Mouse (Mus musculus) heart, embryonic 11.5 days (tissue): ENCODE measurements around the gene Itga2b. TPM values are rescaled to one million over a fixed set of nuclear protein-coding genes. Genes with fewer than 3 reads are reported as not detected.

Experiments
- ATAC-seq: fragments of 200-750 bp; cut with Nextera tagmentation; replicated peaks from 2 replicates; pipeline ENCODE4 v1.8.0; 2017; ENCODE audit warnings: moderate library complexity; ENCODE audit not compliant: insufficient number of reproducible peaks, low FRiP score, low TSS enrichment
- H3K27ac ChIP-seq: fragments of 300-500 bp; sonication (generic); 2 replicates; pipeline ENCODE4 v1.5.1; 2014; ENCODE audit warnings: mild to moderate bottlenecking, low read depth, low read length
- H3K27me3 ChIP-seq: fragments of 300-500 bp; sonication (generic); 2 replicates; pipeline ENCODE4 v1.6.1; 2014; ENCODE audit warnings: mild to moderate bottlenecking, low read length, mixed read lengths; ENCODE audit not compliant: control insufficient read depth, insufficient read depth
- H3K36me3 ChIP-seq: fragments of 300-500 bp; sonication (generic); 2 replicates; pipeline ENCODE4 v1.6.1; 2014; ENCODE audit warnings: mild to moderate bottlenecking, low read length, moderate library complexity, mixed read lengths; ENCODE audit not compliant: control insufficient read depth, insufficient read depth
- H3K4me1 ChIP-seq: fragments of 300-500 bp; sonication (generic); 2 replicates; pipeline ENCODE4 v1.6.1; 2014; ENCODE audit warnings: low read length; ENCODE audit not compliant: control insufficient read depth, insufficient read depth
- H3K4me2 ChIP-seq: fragments of 300-500 bp; sonication (generic); 2 replicates; pipeline ENCODE4 v1.6.1; 2014; ENCODE audit warnings: mild to moderate bottlenecking, moderate library complexity
- H3K4me3 ChIP-seq: fragments of 300-500 bp; sonication (generic); 2 replicates; pipeline ENCODE4 v1.5.1; 2014; ENCODE audit warnings: low read depth, low read length
- H3K9ac ChIP-seq: fragments of 300-500 bp; sonication (generic); 2 replicates; pipeline ENCODE4 v1.6.1; 2014; ENCODE audit warnings: mild to moderate bottlenecking, low read depth, low read length, moderate library complexity
- H3K9me3 ChIP-seq: fragments of 300-500 bp; sonication (generic); replicated peaks from 2 replicates; pipeline ENCODE4 v1.6.1; 2016; ENCODE audit warnings: low read length; ENCODE audit not compliant: control insufficient read depth
- WGBS: fragments of 180-500 bp; shearing (Covaris S2); extraction: QIAGEN DNeasy Blood & Tissue Kit; methylation state at CpG from one replicate; pipeline ENCODE4 v1.1.7; 2014; ENCODE audit not compliant: insufficient replicate concordance; 5-methylcytosine and 5-hydroxymethylcytosine counted together
- polyA plus RNA-seq: library from polyadenylated mRNA; unstranded; fragments of >200 nt; fragmentation: Nextera tagmentation; extraction: Ambion mirVana; gene quantifications from 2 replicates; pipeline ENCODE4 v1.2.1, GENCODE M21; 2014

Itga2b gene
- 8.5 and 15.8 TPM in 2 replicates for polyA plus RNA-seq

DNA sequence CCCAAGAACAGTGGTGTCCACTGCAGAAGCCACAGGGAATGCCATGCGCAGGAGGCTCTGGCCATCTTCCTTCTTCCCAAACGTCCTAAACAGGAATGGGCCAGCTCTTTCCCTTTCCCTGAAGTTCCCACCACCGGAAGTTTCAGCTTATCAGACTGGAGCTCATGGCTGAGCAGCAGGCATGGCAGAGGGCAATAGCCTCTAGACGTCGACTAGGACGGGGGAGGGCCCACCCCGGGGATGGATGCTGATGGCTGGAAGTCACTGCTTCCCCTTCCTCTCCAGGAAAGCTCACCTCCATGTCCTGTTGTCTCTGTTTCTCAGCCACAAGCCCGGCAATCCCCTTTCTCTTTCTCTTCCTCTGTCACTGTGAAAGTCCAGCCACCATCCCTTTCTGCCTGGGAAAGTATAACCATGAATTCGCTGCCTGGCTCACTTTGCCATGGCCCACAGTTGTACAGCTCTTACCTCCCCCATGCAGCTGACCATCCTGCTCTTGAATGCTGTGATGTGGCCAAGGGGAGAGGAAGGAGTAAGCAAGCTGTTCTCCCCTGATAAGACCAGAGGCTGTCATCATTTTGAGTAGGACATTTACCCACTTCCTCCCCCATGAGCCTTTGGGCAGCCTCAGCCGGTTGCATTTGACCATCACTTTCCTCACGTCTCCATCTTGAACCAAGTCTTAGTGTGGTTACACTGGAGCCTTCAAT is at the start of gene Itga2b:
Gene Itga2b (minus strand): TSS at position 475 of the 710 bp plus-strand sequence.
- H3K4me1 ChIP-seq = peaks cover 19% of the 10 kb centered on the region
- peak within 1 kb of the TSS; percentile 82 for H3K27ac ChIP-seq
- no peaks in the 10 kb centered on the region for H3K36me3 ChIP-seq
- peak within 1 kb of the TSS; percentile 81 for H3K4me2 ChIP-seq
- peak; percentile 75 for ATAC-seq
- peaks cover 2% of the 10 kb centered on the region; the same call in 1 of the 2 replicates for H3K27me3 ChIP-seq
- H3K9me3 ChIP-seq = no peaks in the 10 kb centered on the region
- peak within 1 kb of the TSS; percentile 39; the same call in 1 of the 2 replicates for H3K9ac ChIP-seq
- peak within 1 kb of the TSS; percentile 16 for H3K4me3 ChIP-seq
- WGBS = 37% methylated on average over 11 of the region's 11 CpGs

DNA sequence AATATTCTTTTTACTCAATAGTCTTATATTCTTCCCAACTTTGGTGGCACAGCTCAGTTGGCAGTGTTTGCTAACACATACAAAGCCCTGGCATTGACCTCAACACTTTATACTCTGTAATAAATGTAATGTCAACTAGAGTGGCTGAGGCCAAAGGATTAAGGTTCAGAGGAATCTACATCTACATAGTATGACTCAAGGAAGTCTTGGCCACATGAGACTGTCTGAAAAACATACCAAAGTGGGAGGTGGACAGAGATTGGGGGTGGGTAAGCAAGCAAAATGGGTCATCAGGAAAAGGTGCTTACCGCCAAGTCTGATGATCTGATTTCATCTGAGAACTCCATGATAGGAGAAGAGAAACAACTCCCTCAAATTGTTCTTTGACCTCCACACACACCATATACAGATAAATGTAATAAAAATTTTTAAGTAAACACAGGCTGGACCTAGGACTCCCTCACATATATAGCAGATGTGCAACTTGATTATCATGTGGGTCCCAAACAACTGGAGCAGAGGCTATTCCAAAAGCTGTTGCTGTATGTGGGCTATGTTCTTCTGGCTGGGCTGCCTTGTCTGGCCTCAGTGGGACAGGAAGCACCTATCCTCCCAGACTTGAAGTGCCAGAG is 45.0 kb upstream of the Itga2b start:
- no peak overlapping the region for H3K4me2 ChIP-seq
- H3K4me1 ChIP-seq = peaks cover 4% of the 10 kb centered on the region; the same call in 1 of the 2 replicates
- H3K9ac ChIP-seq = no peak overlapping the region
- whole genome bisulfite sequencing = 91% methylated on average over 1 of the region's 1 CpGs
- peaks cover 8% of the 10 kb centered on the region for H3K36me3 ChIP-seq
- no peak overlapping the region for H3K4me3 ChIP-seq
- ATAC-seq = no peak
- H3K9me3 ChIP-seq = no peaks in the 10 kb centered on the region
- no peak overlapping the region for H3K27ac ChIP-seq
- no peaks in the 10 kb centered on the region for H3K27me3 ChIP-seq

DNA sequence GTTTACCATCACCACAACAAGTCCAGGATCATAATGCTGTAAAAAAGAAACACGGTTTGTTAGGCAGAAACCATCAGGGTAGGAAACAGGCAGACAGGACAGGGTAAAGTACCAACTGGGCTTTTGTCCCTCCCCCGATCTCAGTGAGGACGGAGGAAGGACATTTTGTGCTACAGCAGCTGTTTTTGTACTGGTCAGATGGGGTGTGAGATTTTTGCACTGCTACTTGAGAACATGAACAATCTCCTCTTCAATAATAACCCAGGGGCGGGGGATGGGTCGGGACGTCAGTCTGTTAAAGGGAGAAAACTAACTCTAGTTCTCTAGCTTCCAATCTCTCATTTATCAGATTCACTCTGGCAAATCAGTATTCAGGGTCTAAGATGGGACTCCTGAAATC is 40.3 kb upstream of the Itga2b start:
- H3K4me1 ChIP-seq = peaks cover 4% of the 10 kb centered on the region; the same call in 1 of the 2 replicates
- no peaks in the 10 kb centered on the region for H3K27me3 ChIP-seq
- H3K4me3 ChIP-seq = no peak overlapping the region
- no peak overlapping the region for H3K4me2 ChIP-seq
- H3K36me3 ChIP-seq = peaks cover under 1% of the 10 kb centered on the region
- H3K27ac ChIP-seq = no peak overlapping the region
- ATAC-seq = no peak
- H3K9me3 ChIP-seq = no peaks in the 10 kb centered on the region
- 72% methylated on average over 6 of the region's 6 CpGs for WGBS
- no peak overlapping the region for H3K9ac ChIP-seq

DNA sequence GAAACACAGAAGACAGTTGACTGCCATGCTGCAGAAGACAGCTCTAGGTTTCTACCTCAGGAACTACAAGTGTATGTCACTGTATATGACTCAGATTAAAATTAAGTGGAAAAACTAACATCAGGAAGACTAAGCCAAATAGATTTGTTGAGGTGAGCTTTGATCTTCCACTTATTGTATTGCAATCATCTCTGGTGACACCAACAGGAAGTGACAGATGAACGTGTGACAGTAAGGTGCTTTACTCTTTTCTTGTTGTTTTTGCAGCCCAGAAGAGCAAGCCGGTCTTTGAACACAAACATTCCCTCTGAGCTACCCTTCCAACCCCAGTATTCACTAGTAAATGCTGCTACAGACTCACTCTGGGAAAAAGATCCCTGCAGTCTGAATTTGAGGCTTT is 26.8 kb upstream of the Itga2b start:
- H3K27me3 ChIP-seq = no peaks in the 10 kb centered on the region
- H3K27ac ChIP-seq = no peak overlapping the region
- H3K4me1 ChIP-seq = 0 out of 2 replicates have a peak, but pooled peaks cover 4% of the 10 kb centered on the region
- no peak overlapping the region for H3K4me3 ChIP-seq
- no peak for ATAC-seq
- 58% methylated on average over 2 of the region's 2 CpGs for WGBS
- peaks cover 6% of the 10 kb centered on the region; the same call in 1 of the 2 replicates for H3K36me3 ChIP-seq
- H3K9me3 ChIP-seq = no peaks in the 10 kb centered on the region
- H3K9ac ChIP-seq = no peak overlapping the region
- no peak overlapping the region for H3K4me2 ChIP-seq

DNA sequence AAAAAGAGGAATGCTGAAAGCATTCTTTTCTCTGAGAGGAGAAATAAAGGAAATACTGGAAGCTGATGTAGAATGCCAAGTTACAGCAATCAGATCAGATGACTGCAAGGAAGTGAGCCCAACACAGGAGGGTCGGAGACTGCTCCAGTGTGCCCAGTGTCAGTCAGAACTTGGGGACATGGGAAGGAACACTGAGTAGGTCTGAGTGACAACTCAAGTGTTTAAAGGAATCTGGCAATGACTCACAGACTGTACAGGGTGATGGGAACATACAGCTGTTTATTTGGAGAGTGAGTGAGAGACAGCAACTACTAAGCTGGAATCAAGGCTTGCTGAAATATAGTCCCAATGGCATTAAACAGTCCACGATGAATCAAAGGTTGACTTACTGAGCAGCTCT is 26.3 kb upstream of the Itga2b start:
- no peak overlapping the region for H3K4me3 ChIP-seq
- peaks cover 6% of the 10 kb centered on the region; the same call in 1 of the 2 replicates for H3K36me3 ChIP-seq
- no peaks in the 10 kb centered on the region for H3K27me3 ChIP-seq
- 86% methylated on average over 2 of the region's 2 CpGs for WGBS
- H3K9ac ChIP-seq = no peak overlapping the region
- no peak for ATAC-seq
- no peak overlapping the region for H3K4me2 ChIP-seq
- no peaks in the 10 kb centered on the region for H3K9me3 ChIP-seq
- 0 out of 2 replicates have a peak, but pooled peaks cover 4% of the 10 kb centered on the region for H3K4me1 ChIP-seq
- no peak overlapping the region for H3K27ac ChIP-seq

DNA sequence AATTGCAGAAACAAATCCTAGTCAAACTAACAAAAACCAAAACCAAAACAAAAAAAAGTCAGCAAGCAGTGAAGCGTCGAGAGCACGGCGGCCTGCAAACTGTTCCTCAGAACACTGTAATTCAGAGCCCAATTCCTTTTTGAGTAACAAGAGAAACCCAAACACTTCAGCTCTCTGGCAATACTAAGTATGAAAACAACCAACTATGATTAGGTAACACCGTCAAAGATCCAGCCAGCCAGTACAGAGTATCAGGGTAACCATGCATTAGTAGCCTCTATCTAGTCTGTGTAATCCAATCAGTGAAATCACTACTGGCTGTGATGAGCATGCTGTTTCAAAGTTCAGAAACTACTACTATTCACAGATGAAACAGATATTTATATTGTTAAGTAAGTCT is 25.8 kb upstream of the Itga2b start:
- Histone ChIP-seq H3K27me3 (no peaks in the 10 kb centered on the region), H3K4me1 (0 out of 2 replicates have a peak, but pooled peaks cover 4% of the 10 kb centered on the region), H3K36me3 (peaks cover 6% of the 10 kb centered on the region; the same call in 1 of the 2 replicates), H3K9ac (no peak overlapping the region), H3K4me3 (no peak overlapping the region), H3K27ac (no peak overlapping the region), H3K4me2 (no peak overlapping the region), H3K9me3 (no peaks in the 10 kb centered on the region)
- no peak for ATAC-seq
- 94% methylated on average over 5 of the region's 5 CpGs for WGBS

DNA sequence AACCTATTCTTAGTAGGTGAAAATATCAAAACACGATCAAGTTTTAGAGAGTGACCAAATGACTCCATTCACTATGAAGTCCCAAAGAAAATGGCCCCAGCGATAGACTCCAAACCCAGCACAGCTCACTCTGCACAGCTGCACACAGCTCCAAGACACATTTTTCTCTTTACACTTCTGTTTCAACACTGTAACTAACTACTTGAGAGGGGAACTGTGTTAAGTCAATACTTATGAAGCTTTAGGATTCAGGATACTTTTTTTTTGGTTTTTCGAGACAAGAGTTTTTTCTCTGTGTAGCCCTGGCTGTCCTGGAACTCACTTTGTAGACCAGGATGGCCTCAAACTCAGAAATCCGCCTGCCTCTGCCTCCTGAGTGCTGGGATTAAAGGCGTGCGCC is 25.2 kb upstream of the Itga2b start:
- WGBS = 93% methylated on average over 6 of the region's 6 CpGs

DNA sequence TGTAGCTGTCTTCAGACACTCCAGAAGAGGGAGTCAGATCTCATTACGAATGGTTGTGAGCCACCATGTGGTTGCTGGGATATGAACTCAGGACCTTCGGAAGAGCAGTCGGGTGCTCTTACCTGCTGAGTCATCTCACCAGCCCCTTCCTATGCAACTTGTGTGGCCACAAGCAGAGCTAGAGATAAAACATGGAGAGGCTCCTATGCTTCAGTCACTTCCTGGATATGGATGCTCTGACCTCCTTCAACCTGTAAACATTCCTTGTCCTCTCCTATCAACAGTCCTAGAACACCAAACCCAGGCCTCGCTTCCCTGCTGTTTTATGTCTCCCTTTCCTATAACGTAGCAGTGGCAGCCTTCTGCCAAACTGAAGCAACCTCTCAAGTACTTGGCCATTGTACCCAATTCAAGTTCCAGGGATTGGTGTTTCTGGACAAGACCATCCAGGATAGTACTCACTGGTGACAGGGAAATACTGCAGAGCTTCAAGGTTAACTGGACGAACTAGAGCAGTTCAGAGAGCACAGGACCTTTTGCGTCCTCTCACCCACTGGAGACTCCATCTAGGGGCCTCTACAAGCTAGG is 24.2 kb upstream of the Itga2b start:
- 74% methylated on average over 7 of the region's 7 CpGs for WGBS
- Histone ChIP-seq H3K4me3 (no peak overlapping the region), H3K9ac (no peak overlapping the region), H3K4me1 (0 out of 2 replicates have a peak, but pooled peaks cover 4% of the 10 kb centered on the region), H3K36me3 (peaks cover 6% of the 10 kb centered on the region; the same call in 1 of the 2 replicates), H3K4me2 (no peak overlapping the region), H3K27me3 (no peaks in the 10 kb centered on the region), H3K27ac (no peak overlapping the region), H3K9me3 (no peaks in the 10 kb centered on the region)
- no peak for ATAC-seq

More for the DNA sequence above, 25.2 kb upstream of the Itga2b start:
- Histone ChIP-seq H3K27ac (no peak overlapping the region), H3K36me3 (peaks cover 6% of the 10 kb centered on the region; the same call in 1 of the 2 replicates), H3K4me1 (0 out of 2 replicates have a peak, but pooled peaks cover 4% of the 10 kb centered on the region), H3K4me2 (no peak overlapping the region), H3K9ac (no peak overlapping the region), H3K27me3 (no peaks in the 10 kb centered on the region), H3K9me3 (no peaks in the 10 kb centered on the region), H3K4me3 (no peak overlapping the region)
- ATAC-seq = no peak
